Mouse (Mus musculus) megakaryocyte, embryonic 14.5 days (primary cell): Measurements from ENCODE around the gene Sdk2.

Experiments
- FLI1 ChIP-seq: IDR thresholded peaks from 2 replicates; pipeline ENCODE4 v1.6.1; 2012; ENCODE audit warnings: low read length, inconsistent platforms, mixed read lengths
- GATA1 ChIP-seq: IDR thresholded peaks from 3 replicates; pipeline ENCODE4 v1.6.1; 2012; ENCODE audit warnings: mixed read lengths, low read length, inconsistent platforms, borderline replicate concordance

GRCm38 (mm10) chr11:114051361-114051760, 15.5 kb downstream of the Sdk2 start:
- TF ChIP-seq GATA1: no peak
- no peak for TF ChIP-seq FLI1
